Mouse (Mus musculus) kidney, postnatal 36 days (tissue): ENCODE results near the gene Vcp.
"Not testable (repeated sequence)": the region's sequence is repeated elsewhere in the genome, so short reads cannot be mapped to it uniquely, and the experiment has no call there.

Source experiments
- DNase-seq, 2 experiments: peaks; one replicate each; pipeline ENCODE4 v3.0.0; 2021 to 2022; ENCODE audit warnings: mixed read lengths in 2 of 2

Gene Vcp

DNA sequence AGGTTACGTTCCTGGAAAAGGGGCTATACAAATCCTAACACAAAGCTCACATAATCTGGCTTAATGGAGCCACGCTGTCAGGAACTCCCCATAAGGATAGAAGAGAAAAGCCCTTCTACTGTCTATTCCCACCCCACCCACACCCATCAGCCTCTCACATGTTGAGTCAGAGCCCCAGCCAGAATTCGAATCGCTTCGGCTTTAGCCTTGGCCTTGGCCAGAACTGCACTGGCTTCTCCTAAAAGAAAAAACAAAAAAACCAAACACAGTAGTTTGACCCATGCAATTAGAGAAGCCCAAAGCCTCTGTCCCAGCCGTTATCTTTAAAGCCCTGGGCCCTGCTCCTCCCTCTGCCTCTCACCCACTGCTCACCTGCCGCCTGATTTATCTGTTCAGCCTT, 28.8 kb upstream of the Vcp start:
- no peak for DNase-seq

DNA sequence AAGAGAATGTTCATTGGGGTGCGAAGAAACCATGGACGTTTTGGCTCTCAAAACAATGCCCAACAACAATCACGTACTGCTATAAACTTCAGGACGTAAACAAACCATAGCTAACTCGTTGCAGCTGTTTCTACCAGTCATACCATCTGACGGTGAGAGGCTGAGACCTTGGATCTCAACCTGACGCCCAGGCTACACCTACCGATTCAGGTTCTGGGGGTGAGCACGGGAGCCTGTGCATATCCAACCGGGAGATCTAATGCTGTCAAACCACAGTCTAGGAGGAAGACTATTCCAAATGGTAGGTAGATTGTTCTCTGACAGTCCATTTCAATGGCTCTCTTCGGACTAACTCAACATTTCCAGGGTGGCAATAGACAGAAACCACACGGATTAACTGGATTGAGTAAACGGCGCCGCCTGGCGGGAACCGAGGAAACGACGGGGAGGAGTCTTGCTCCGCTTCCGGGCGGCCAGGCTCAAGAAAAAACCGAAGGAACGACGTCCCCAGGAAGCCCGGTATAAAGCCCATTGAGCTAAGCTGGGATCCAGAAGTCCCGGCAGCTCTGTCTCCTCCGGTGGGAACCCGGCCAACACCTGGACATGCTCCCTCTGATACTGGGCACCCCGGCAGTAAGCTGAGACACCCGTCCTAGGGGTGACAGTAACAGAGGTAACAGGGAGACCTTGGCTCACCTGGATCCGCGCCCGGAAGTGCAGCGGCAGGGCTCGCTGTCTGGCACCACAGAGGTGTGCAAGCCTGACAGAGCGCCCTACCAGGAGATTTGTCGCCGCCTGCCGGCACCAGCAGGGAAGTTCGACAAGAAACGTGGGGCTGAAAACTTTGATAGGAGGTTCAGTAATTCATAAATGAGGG, 25.0 kb upstream of the Vcp start, which contains the start of gene Pigo:
Gene Pigo, minus strand, starts transcription at position 736 of the 877 bp plus-strand sequence.
- DNase-seq = peak; percentile 95 to 97

DNA sequence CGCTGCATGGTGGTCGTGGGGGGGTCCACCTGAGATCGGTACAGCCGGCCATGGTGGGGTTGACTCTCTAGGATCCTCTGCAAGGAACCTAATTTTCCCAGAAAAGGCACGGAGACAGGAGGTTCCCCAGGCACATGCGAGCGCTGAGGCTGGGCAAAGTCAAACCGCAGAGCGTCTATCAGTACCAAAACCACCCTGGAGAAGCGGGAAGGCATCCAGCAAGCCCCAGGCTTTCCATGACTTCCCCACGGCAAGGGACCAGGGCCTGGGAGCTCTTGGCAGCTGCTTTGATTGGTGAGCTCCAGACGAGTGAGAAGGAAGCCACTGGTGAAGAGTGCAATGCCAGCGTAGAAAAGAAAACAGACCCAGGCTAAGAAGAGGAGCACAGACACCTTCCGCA, 24.4 kb upstream of the Vcp start:
- no peak for DNase-seq

DNA sequence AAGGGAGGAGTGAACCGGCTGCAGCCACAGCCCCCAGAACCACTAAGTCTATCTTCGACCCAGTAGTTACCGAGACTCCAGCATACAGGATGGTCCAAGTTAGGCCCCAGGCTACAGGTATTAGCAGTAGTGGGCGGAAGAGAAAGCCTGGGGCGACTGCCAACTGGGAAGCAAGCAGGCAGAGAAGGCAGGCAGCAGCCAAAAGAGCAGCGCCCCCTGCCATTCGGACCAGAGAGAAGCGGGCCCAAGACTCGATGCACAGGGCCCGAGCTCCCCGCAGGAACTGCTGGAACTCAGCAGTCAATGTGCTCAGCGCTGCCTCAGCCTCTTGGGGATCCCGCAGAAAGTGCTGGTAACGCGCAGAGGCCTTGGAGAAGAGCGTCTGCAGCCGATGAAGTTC, 21.0 kb upstream of the Vcp start:
- DNase-seq = no peak

DNA sequence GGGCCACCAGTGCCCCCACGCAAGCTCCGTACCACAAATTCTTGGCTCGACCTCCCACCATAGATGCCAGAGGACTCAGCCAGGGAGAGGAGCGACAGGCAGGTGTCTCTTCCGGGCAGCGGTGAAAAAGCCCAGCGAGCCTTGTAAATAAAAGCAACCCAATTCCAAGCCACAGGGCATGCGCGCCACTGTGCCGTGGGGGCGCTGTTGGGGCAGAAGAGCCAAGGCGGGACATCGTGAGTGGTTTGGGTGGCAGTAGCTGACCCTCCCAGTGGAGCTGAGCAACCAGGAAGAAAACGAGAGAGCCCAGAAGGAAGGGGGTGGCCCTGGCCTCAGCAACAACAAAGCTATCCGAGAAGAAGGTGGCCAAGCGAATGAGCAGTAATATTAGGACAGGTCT, 20.6 kb upstream of the Vcp start:
- no peak for DNase-seq

DNA sequence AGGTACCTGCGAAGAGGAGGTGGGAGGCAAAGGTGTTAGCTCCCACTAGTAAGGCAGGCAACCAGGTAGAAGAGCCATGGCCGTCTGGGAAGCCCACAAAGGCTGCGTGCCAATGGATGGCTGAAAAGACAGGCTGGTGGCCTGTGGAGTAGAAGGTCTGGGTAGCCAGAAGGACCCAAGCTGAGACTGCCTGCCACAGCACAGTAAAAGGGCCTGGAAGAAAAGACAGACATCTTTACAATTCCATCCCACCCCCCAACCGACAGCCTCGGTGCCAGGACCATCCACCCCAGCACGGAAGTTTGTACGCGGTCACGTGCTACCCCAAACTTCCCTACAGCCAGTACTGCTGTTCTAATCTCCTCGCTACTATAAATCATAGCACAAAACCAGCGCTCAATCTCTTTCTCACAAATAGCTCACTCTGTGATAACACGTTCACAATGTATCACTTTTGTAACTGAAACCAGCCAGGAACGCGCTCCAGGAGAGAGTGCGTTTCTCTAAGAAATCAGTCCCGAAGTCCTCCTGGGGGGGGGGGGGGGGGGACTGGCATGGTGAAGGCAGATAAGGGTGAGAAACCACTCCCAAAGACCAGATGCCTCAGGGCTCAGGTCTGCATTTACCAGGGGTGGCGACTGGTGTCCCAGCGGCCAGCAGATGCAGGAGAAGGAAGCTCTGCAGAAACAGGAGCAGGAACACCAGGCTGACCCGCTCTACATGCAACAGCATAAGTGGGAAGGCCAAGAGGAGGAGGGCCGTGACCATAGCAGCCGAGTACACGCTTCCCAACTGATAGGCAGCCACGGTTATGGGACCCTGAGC, 19.5 kb upstream of the Vcp start:
- DNase-seq = no peak

DNA sequence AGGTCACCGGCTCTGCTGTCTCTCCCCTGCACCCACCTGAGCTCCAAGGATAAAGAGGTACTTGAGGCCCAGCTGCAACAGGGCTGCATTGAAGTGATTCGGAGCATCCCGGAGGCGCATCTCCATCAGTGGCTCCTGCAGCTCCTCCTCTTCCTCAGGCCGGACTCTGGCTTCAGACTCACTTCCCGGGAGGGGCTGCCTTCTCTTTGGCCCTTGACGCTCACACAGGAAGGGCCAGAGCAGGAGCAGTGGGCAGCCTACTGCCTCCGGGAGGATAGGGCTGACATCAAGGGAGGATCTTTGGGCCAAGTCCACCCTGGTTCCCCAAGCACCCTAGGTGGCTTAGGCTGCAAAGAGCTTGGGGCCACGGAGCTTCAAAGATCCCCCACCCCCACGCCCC, 18.9 kb upstream of the Vcp start:
- DNase-seq = no peak

DNA sequence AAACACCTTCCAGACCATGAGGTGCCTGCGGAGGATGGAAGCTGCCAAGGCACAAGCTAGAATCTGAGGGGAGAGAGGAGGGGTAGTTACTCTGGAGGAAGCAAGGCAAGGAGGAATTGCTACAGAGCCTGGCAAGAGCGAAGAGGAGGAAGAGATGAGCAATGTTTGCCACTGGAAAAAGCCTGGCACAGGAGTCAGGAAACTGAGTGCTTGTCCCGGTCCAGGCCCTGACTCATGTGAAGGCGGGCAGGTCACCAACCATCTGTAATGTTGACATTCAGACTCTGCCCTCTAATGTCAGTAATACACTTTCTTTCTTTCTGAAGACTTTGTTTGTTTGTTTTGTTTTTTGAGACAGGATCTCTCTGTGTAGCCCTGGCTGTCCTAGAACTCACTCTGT, 17.8 kb upstream of the Vcp start:
- DNase-seq = no peak

DNA sequence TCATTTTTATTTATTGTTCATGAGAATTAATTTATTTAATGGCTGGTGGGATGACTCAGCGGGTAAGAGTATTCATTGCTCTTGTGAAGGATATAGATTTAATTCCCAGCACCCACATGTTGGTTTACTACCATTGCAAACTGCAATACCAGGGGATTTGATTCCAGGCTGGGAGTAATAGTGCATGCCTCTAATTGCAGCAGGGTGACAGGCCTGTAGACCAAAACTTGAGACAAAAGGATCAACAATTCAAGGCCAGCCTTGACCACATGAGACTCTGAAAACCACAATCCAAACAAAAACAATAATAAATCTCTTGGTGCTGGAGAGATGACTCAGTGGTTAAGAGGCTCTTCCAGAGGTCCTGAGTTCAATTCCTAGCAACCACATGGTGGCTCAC, 11.8 kb upstream of the Vcp start:
- DNase-seq = no peak

DNA sequence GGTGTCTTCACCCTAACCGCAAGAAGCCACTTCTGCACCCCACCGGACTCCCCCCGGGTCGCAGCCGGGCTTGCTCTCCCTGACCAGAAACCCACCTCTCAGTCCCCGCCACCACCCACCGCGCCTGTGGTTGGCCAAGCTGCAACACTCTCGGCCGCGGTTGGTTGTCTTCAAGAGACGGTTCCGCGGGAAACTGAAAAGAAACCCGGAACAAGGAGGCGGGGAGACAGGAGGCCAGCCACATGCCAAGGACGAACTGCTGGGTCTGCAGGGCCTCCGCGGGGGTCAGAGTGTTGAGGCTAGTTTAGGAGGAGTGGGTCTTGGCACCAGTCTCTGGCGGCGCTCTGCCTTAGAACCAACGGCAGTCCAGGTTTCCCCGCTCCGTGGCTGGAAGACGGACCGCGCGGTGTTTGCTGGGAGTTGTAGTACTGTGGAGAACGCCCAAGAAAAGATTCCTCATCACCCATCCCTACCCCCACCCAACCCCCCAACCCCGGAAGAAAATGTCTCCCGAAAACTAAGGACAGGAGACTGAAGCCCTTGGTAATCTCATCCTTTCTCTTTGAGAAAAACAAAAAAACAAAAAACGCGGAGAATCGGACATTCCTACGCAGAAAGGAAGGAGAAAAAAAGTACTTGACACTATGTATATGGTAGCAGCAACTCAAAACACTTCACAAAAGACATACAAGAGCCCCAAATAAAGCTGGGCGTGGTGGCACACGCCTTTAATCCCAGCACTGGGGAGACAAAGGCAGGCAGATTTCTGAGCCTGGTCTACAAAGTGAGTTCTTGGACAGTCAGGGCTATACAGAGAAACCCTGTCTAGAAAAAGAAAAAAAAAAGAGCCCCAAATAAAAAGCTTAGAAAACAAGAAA, 10.1 kb upstream of the Vcp start, which contains the start of gene Fancg:
Gene Fancg, minus strand, starts transcription at position 346 of the 878 bp plus-strand sequence.
- peak; percentile 88 to 92 for DNase-seq

DNA sequence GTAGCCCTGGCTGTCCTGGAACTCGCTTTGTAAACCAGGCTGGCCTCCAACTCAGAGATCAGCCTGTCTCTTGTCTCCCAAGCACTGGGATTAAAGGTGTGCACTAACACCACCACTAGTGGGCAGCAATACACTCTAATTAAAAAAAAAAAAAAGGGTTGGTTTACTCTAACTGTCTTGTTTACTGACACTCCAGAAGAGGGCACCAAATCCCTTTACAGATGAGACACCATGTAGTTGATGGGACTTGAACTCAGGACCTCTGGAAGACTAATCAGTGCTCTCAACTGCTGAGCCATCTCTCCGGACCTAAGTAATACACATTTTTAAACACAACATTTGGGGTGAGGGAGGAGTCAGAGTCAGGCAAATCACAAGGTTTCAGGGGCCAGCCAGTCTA, 5.5 kb upstream of the Vcp start:
- DNase-seq = peak; percentile 53 to 70

DNA sequence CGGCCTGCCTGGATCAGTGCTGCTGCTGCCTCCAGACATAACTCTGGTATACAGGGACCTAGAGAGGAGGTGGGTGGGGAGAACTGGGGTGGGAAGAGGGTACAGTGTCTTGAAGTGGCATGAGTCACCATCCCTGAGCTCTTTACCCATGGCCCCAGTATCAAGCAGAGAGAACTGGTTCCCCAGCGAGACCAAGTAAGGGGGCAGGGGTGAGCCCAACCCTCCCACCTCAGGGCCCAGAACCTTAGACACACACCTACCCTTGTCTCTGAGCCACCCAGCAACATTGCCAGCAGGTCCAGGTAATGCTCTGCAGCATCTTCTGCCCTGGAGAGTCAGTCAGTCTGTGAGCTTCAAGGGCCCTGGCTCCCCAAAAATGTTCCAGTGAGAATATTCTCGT, 4.6 kb upstream of the Vcp start:
- DNase-seq = no peak

DNA sequence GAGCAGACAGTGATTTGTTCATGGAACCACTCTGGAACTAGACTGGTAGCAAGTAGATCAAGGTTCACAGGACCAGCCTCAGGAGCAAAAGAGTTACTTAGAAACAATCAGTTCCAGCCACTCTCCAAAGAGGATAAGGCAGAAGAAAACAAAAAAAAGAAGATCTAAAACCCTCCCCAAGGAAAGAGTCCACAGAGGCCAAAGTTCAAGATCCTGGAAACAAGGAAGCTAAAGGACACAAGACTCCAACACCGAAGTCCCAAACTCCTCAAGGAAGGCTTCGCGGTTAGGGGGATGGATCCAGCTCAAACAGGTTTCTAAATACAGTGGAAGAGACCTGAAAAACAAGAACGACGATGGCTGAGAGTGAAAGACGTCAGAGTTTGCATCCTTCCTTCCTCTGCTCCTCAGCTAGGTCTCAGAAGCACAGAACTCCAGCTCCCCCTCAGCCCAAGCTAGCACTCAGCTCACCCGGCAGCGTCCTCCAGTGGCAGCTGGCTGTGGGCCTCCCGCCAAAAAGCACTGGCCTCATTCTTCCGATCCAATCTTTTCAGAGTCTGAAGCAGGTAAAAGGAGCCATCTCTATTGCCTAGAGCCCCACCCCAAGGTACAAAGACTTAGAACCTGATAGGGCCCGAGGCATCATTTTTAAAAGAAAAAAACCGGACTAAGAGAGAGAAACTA, 2.6 kb upstream of the Vcp start:
- DNase-seq = peak; percentile 54 to 66

DNA sequence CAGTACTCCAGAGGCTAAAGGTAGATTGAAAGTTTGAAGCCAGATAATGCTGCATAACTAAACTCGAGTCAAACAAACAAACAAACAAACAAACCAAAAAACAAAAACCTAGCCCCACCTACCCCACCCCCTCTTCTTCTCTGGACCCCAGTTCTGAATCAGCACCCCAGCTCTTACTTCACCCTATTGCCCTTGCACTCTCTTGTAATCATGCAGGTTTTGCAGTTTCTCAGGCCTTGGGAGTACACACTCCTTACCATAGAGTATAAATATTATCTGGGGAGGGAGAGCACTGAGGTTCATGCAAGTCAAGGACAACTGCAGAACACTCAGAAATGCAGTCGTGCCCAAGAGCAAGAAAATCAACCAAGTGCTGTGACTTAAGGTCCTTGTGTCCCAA, 965 bp upstream of the Vcp start:
- no peak for DNase-seq

DNA sequence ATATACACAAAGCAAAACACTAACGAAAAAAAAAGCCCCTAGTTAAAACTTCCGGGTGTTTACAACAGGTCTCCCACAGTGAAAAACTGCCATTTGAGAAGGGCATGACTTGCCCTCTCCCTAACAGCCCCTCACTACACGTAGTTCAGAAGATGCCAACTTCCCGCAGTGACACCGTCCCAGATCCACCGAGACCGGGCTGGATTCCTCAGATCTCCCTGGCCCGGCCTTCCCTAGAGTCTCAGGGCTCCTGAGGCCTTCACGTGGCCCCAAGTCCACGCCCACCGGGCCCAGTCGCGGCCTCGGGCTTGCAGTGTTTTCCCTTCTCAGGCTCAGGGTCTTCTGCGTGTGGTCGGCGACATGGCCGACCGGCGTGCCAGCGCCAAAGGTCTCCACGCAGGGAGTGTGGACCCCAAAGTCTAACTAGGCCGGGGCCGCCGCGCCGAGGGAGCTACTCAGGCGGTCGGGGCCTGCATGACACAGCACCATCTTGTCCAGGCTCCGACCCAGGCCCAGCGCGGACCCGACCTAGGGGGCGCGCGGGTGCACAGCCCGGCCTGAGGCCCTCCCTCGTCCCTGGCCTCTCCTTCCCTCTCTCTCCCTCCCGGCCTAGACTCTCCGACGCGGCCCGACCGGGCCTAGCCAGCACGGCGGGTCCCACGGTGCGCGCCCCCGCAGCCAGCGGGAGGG, 711 bp downstream of the Vcp start:
- DNase-seq = peak; percentile 82 to 90

DNA sequence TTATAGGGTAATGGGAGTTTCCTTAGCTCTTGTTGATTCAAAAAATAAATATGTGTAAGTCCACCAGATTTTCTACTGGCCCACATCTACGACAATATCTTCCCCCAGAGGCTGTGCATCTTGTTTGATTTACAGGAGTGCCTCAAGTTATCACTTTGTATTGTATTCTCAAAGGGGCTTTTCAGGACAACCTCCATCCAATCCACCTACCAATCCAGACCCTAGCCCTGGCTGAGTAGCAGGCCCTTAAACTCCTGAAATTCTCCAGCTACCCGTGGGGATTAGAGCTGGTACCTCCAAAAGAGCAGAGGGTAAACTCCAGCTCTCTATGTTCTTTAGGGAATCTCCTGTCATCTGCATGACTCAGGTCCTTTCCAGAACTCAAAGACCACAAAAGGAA, 2.3 kb downstream of the Vcp start:
- DNase-seq = no peak

DNA sequence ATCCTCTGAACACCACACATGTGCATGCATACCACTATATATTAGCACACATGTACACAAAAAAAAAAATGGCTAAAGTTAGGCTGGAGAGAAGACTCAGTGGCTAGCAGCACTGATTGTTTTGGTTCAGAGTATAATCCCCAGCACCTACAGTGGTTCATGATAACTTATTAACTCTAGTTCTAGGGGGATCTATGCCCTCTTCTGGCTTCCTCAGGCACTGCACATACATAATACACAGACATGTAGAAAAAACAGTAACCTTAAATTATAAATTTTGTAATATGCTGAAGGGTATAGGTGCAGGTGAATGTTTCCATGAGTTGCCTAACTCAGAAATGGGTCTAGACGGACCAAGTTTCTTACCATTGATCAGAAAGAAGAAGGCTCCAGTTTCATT, 12.0 kb downstream of the Vcp start:
- no peak for DNase-seq

DNA sequence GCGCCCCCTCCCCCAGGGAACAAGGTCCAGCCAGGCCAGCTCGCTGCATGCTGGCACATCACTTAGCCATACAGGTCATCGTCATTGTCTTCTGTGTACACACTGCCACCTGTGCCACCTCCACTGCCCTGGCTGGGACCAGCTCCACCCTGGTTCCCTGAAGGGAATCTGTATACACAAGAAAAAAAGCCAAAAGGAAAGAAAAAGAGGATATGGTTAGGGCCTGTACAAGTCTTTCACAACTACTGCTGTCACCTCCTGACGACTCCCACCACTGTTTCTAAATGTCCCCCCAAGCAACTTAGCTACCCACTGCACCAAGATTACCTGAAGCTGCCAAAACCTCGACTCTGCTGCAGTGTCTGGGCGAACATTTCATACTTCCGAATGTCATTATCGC, 19.8 kb downstream of the Vcp start:
- not testable (repeated sequence) for DNase-seq

DNA sequence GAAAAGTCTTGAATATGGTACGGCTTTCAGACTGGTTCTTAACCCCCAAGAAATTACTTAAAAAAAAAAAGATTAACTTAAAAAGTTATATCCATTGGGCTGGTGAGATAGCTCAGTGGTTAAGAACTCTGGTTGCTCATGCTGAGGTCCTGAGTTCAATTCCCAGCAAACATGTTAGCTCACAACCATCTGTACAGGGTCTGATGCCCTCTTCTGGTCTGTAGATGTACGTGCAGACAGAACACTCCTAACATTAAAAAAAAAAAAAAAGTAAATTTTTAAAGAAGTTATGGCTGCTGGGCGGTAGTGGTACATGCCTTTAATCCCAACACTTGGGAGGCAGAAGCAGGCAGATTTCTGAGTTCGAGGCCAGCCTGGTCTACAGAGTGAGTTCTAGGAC, 22.2 kb downstream of the Vcp start:
- no peak for DNase-seq

DNA sequence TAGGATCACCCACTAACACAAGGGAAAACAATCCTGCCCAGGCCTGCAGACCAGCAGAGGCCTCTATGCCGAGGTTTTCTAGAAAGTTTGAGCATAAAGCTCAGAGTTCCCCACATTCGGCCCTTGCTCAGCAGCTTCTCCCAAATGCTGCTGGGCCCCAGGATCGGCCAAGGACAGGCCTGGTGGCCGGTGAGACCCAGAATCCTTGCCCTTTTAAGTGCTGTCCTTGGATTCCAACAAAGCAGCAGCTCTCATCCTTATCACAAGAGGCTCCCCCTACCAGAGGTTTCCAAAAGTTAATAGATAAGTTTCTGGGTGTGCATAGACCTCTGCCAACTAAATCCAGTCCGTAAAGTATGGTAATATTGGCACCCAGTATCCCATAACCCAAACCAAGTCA, 26.4 kb downstream of the Vcp start:
- DNase-seq = no peak

DNA sequence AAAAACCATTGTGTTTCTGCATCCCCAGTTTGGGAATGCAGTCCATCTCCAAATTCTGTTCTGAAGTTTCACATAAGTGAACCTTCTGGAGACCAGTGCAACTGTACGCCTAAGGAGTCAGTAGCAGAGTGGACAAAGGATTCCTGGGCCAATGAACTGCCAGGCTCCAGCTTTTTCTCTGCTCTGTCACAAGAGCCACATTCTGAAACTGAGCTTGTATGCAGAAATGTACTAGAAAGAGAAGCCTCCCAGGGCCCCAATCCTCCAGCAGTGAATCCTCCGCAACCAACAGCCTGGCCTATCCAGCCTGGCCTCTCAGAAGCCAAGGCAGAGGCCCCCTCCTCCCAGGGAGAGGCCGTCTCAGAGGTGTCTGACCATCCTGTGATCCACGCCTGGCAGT, 27.4 kb downstream of the Vcp start:
- DNase-seq = no peak

DNA sequence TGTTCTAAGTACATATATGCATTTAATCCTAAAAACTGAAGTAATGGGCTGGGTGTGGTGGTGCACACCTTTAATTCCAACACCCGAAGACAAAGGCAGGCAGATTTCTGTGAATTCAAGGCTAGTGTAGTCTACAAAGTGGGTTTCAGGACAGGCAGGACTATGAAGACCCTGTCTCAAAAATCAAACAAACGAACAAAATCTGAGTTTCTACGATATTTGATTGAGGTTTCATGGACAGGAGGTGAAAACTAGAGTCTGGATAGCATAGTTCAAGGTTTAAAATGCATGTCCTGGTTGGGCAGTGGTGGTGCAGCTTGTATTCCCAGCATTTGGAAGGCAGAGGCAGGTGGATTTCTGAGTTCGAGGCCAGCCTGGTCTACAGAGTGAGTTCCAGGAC, 31.0 kb downstream of the Vcp start, which contains the start of gene 1700022I11Rik:
Gene 1700022I11Rik, plus strand, starts transcription at position 301 of the 400 bp plus-strand sequence.
- no peak for DNase-seq
